Mouse (Mus musculus): ENCODE measurements around the gene Unc93a2.
"Not testable (repeated sequence)": the region's sequence is repeated elsewhere in the genome, so short reads cannot be mapped to it uniquely, and the experiment has no call there.

DNA sequence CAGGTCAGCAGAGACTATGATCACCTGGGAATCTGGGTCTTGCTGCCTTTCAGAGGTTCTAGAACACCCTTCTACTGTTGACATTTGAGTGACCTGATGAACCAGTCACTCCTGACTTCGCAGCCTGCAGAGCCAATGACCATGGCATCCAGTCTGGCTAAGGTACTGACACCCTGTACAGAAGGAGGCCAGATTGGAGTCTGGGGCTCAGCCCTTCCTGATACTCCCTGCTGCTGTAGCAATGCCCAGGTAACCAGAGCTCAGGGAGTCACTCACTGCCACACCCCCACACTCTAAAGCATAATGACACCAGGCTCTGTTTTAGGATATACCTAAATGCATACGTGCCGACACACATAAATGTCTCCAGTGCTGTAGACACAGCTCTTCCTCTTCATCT lies 2.6 kb downstream of the Unc93a2 start:
- TF ChIP-seq CTCF (IDR thresholded peaks at IDR 0.05; ENCODE audit: borderline replicate concordance, extremely low read depth, insufficient read depth, insufficient read length); POLR2A (IDR thresholded peaks at IDR 0.05; ENCODE audit: borderline replicate concordance, extremely low read depth, insufficient read depth, insufficient read length, poor library complexity, severe bottlenecking): not testable (repeated sequence)

Data from brain, embryonic 14.5 days (tissue).